Mouse (Mus musculus): ENCODE results near the gene Otx2. TPM values are rescaled to one million over a fixed set of nuclear protein-coding genes. Genes with fewer than 3 reads are reported as not detected.
A peak's percentile ranks its signal among the peaks of the same experiment; 100 is the strongest.

Otx2 gene
- polyA plus RNA-seq, 2 experiments, result 0.04 TPM; not detected in 1

- DNase-seq (ENCODE audit: low spot score) (no peak), ATAC-seq (ENCODE audit: low FRiP score, low read depth) (no peak)
- WGBS, result 2% methylated on average over 11 of the region's 11 CpGs
- Histone ChIP-seq H3K4me3 (replicated peaks; ENCODE audit: low read length) (no peak overlapping the region), H3K36me3 (ENCODE audit: control insufficient read depth, insufficient read depth, low read length) (no peaks in the 10 kb centered on the region), H3K4me1 (ENCODE audit: control insufficient read depth, insufficient read depth, low read length) (0 out of 2 replicates have a peak, but pooled peaks cover 5% of the 10 kb centered on the region), H3K9ac (ENCODE audit: low read depth, low read length, severe bottlenecking) (no peak overlapping the region), H3K9me3 (ENCODE audit: control insufficient read depth, low read length) (no peaks in the 10 kb centered on the region), H3K27ac (replicated peaks; ENCODE audit: low read depth, low read length) (no peak overlapping the region), H3K27me3 (ENCODE audit: control insufficient read depth, insufficient read depth, low read length) (peaks cover 97% of the 10 kb centered on the region), H3K4me2 (replicated peaks; ENCODE audit: low read depth, low read length, severe bottlenecking) (no peak overlapping the region)
- TF ChIP-seq POLR2A (IDR thresholded peaks at IDR 0.05; ENCODE audit: borderline replicate concordance, extremely low read depth, insufficient read depth, insufficient read length), result no peak
Measured at GRCm38 (mm10) chr14:48668051-48668481, 5.6 kb downstream of the Otx2 start.

- peaks cover 97% of the 10 kb centered on the region for H3K27me3 ChIP-seq (ENCODE audit: control insufficient read depth, insufficient read depth, low read length)
- ATAC-seq (ENCODE audit: low FRiP score, low read depth), result no peak
- WGBS, result under 1% methylated on average over 12 of the region's 12 CpGs
Measured at GRCm38 (mm10) chr14:48667396-48667795, 6.2 kb downstream of the Otx2 start.

GRCm38 (mm10) chr14:48666771-48667170 lies 6.8 kb downstream of the Otx2 start:
- Histone ChIP-seq H3K27me3 (ENCODE audit: control insufficient read depth, insufficient read depth, low read length) (peaks cover 98% of the 10 kb centered on the region), H3K36me3 (ENCODE audit: control insufficient read depth, insufficient read depth, low read length) (no peaks in the 10 kb centered on the region), H3K4me3 (replicated peaks; ENCODE audit: low read length) (no peak overlapping the region), H3K9ac (ENCODE audit: low read depth, low read length, severe bottlenecking) (no peak overlapping the region), H3K4me2 (replicated peaks; ENCODE audit: low read depth, low read length, severe bottlenecking) (no peak overlapping the region), H3K9me3 (ENCODE audit: control insufficient read depth, low read length) (no peaks in the 10 kb centered on the region), H3K27ac (replicated peaks; ENCODE audit: low read depth, low read length) (no peak overlapping the region), H3K4me1 (ENCODE audit: control insufficient read depth, insufficient read depth, low read length) (peaks cover 8% of the 10 kb centered on the region; the same call in 1 of the 2 replicates)
- DNase-seq (ENCODE audit: low spot score), result no peak
- no peak for ATAC-seq (ENCODE audit: low FRiP score, low read depth)
- WGBS, result under 1% methylated on average over 19 of the region's 19 CpGs
- TF ChIP-seq POLR2A (IDR thresholded peaks at IDR 0.05; ENCODE audit: borderline replicate concordance, extremely low read depth, insufficient read depth, insufficient read length), result no peak

More at GRCm38 (mm10) chr14:48667396-48667795, 6.2 kb downstream of the Otx2 start:
- no peak for TF ChIP-seq POLR2A (IDR thresholded peaks at IDR 0.05; ENCODE audit: borderline replicate concordance, extremely low read depth, insufficient read depth, insufficient read length)
- H3K27ac ChIP-seq (replicated peaks; ENCODE audit: low read depth, low read length), result no peak overlapping the region
- no peak for DNase-seq (ENCODE audit: low spot score)
- H3K9me3 ChIP-seq (ENCODE audit: control insufficient read depth, low read length), result no peaks in the 10 kb centered on the region
- H3K4me1 ChIP-seq (ENCODE audit: control insufficient read depth, insufficient read depth, low read length), result 0 out of 2 replicates have a peak, but pooled peaks cover 5% of the 10 kb centered on the region
- H3K4me2 ChIP-seq (replicated peaks; ENCODE audit: low read depth, low read length, severe bottlenecking), result no peak overlapping the region
- H3K4me3 ChIP-seq (replicated peaks; ENCODE audit: low read length), result no peak overlapping the region
- no peaks in the 10 kb centered on the region for H3K36me3 ChIP-seq (ENCODE audit: control insufficient read depth, insufficient read depth, low read length)
- H3K9ac ChIP-seq (ENCODE audit: low read depth, low read length, severe bottlenecking), result no peak overlapping the region

GRCm38 (mm10) chr14:48665816-48666661 lies 7.6 kb downstream of the Otx2 start:
- H3K36me3 ChIP-seq (ENCODE audit: control insufficient read depth, insufficient read depth, low read length), result no peaks in the 10 kb centered on the region
- no peak overlapping the region for H3K4me2 ChIP-seq (replicated peaks; ENCODE audit: low read depth, low read length, severe bottlenecking)
- no peak overlapping the region for H3K27ac ChIP-seq (replicated peaks; ENCODE audit: low read depth, low read length)
- DNase-seq (ENCODE audit: low spot score) (no peak), ATAC-seq (ENCODE audit: low FRiP score, low read depth) (peak; percentile 16; the same call in 1 of the 2 replicates)
- H3K9me3 ChIP-seq (ENCODE audit: control insufficient read depth, low read length), result no peaks in the 10 kb centered on the region
- H3K4me3 ChIP-seq (replicated peaks; ENCODE audit: low read length), result no peak overlapping the region
- no peak overlapping the region for H3K9ac ChIP-seq (ENCODE audit: low read depth, low read length, severe bottlenecking)
- peaks cover 98% of the 10 kb centered on the region for H3K27me3 ChIP-seq (ENCODE audit: control insufficient read depth, insufficient read depth, low read length)
- WGBS, result under 1% methylated on average over 51 of the region's 52 CpGs
- TF ChIP-seq POLR2A (IDR thresholded peaks at IDR 0.05; ENCODE audit: borderline replicate concordance, extremely low read depth, insufficient read depth, insufficient read length), result no peak
- H3K4me1 ChIP-seq (ENCODE audit: control insufficient read depth, insufficient read depth, low read length), result peaks cover 8% of the 10 kb centered on the region; the same call in 1 of the 2 replicates

GRCm38 (mm10) chr14:48664841-48665815 lies 8.5 kb downstream of the Otx2 start:
- Histone ChIP-seq H3K9ac (ENCODE audit: low read depth, low read length, severe bottlenecking) (no peak overlapping the region), H3K4me2 (replicated peaks; ENCODE audit: low read depth, low read length, severe bottlenecking) (no peak overlapping the region), H3K9me3 (ENCODE audit: control insufficient read depth, low read length) (no peaks in the 10 kb centered on the region), H3K36me3 (ENCODE audit: control insufficient read depth, insufficient read depth, low read length) (no peaks in the 10 kb centered on the region), H3K27ac (replicated peaks; ENCODE audit: low read depth, low read length) (no peak overlapping the region), H3K27me3 (ENCODE audit: control insufficient read depth, insufficient read depth, low read length) (peaks cover 98% of the 10 kb centered on the region), H3K4me1 (ENCODE audit: control insufficient read depth, insufficient read depth, low read length) (peaks cover 8% of the 10 kb centered on the region; the same call in 1 of the 2 replicates), H3K4me3 (replicated peaks; ENCODE audit: low read length) (peak overlapping the region; percentile 9)
- no peak for ATAC-seq (ENCODE audit: low FRiP score, low read depth)
- no peak for DNase-seq (ENCODE audit: low spot score)
- TF ChIP-seq POLR2A (IDR thresholded peaks at IDR 0.05; ENCODE audit: borderline replicate concordance, extremely low read depth, insufficient read depth, insufficient read length), result no peak
- WGBS, result under 1% methylated on average over 50 of the region's 50 CpGs
